In the genomic region with DNA sequence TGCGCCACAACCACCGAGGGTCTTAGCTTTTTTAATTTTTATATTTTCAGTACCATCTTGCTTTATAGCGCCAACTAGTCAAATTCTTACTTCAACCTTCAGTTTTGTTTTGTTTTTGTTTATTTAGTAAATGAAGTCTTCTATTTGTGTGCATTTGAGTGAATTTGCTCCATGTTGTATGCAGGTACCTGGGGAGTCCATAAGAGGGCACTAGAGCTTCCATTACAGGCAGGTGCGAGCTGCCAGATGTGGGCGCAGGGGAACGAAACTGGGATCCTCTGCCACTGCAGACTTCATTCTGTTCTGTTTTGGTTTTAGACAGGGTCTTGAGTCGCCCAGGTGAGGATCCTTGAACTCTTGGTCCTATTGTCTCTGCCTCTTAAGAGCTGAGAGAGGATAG, we compare ENCODE assay signal across 17 mouse cellular contexts. TPM values are rescaled to one million over a fixed set of nuclear protein-coding genes. Genes with fewer than 3 reads are reported as not detected.
DNase-seq lines count a peak whose midpoint lies in the region; ATAC-seq and TF ChIP-seq lines count a peak whose summit lies in the region.
"Had no signal": no experiment of that assay in that cellular context is flagged by ENCODE, and none has a peak within 500 bp of the region (broad histone marks: within the 10 kb centered on the region; RNA-seq: fewer than 3 reads in every experiment).

No protein-coding gene starts in this region.

- H3K9ac ChIP-seq in hindbrain, embryonic 11.5 days (ENCODE audit: low read depth, low read length): no peak overlapping the region
- no peak overlapping the region for H3K9ac ChIP-seq in hindbrain, embryonic 14.5 days
- no peak overlapping the region for H3K9ac ChIP-seq in stomach, postnatal 0 days (ENCODE audit: low read length)

- H3K9me3 ChIP-seq in hindbrain, embryonic 11.5 days (ENCODE audit: control insufficient read depth, low read length): no peaks in the 10 kb centered on the region
- no peaks in the 10 kb centered on the region for H3K9me3 ChIP-seq in hindbrain, embryonic 14.5 days (ENCODE audit: control insufficient read depth, low read length)
- H3K9me3 ChIP-seq in stomach, postnatal 0 days (ENCODE audit: control insufficient read depth, low read length): no peaks in the 10 kb centered on the region

- H3K27ac ChIP-seq in hindbrain, embryonic 11.5 days (ENCODE audit: low read depth, low read length): no peak overlapping the region
- no peak overlapping the region for H3K27ac ChIP-seq in hindbrain, embryonic 14.5 days
- H3K27ac ChIP-seq in thymus, adult 2 months (ENCODE audit: control insufficient read depth, insufficient read depth, low read length): no peak overlapping the region
- no peak overlapping the region for H3K27ac ChIP-seq in stomach, postnatal 0 days (replicated peaks)
- H3K27ac ChIP-seq: forebrain, embryonic 10.5 days; hindbrain, embryonic 10.5 days had no signal

- TF ChIP-seq POLR2A in thymus, adult 2 months (IDR thresholded peaks at IDR 0.05; ENCODE audit: control insufficient read depth, extremely low read depth, insufficient read depth, low read length, poor library complexity): no peak

- DNase-seq in hindbrain, embryonic 11.5 days (ENCODE audit: low spot score): peak; percentile 1
- DNase-seq in hindbrain, embryonic 14.5 days (ENCODE audit: low spot score): no peak
- DNase-seq in thymus, postnatal 0 days (ENCODE audit: low spot score): peak; percentile 20
- DNase-seq in thymus, adult 2 months: no peak
- peak; percentile 80 for DNase-seq in R1 (ENCODE audit: low read depth, low spot score)
- no peak for DNase-seq in stomach, postnatal 0 days (ENCODE audit: low spot score)
- DNase-seq in adrenal gland, postnatal 36 days: no peak
- DNase-seq: adrenal gland, postnatal 25 days; cerebellum, adult 2 months; kidney, adult 9 months; layer of hippocampus, adult 9-11 months; lung, adult 2 months had no signal

- H3K4me1 ChIP-seq in hindbrain, embryonic 11.5 days (replicated peaks; ENCODE audit: control insufficient read depth, insufficient read depth, low read length): no peaks in the 10 kb centered on the region; the same call in 1 of the 2 replicates
- H3K4me1 ChIP-seq in hindbrain, embryonic 14.5 days (replicated peaks; ENCODE audit: control insufficient read depth, insufficient read depth, low read length): peaks cover 9% of the 10 kb centered on the region
- H3K4me1 ChIP-seq in thymus, adult 2 months (replicated peaks; ENCODE audit: control insufficient read depth, insufficient read depth, low read length): no peaks in the 10 kb centered on the region
- 0 out of 2 replicates have a peak, but pooled peaks cover 2% of the 10 kb centered on the region for H3K4me1 ChIP-seq in stomach, postnatal 0 days (replicated peaks; ENCODE audit: control insufficient read depth, insufficient read depth)

- H3K36me3 ChIP-seq in hindbrain, embryonic 11.5 days (ENCODE audit: control insufficient read depth, insufficient read depth, low read length): no peaks in the 10 kb centered on the region
- H3K36me3 ChIP-seq in hindbrain, embryonic 14.5 days (replicated peaks; ENCODE audit: control insufficient read depth, insufficient read depth): peaks cover 9% of the 10 kb centered on the region; the same call in 1 of the 2 replicates
- H3K36me3 ChIP-seq in thymus, adult 2 months (ENCODE audit: control insufficient read depth, insufficient read depth, low read length): no peaks in the 10 kb centered on the region
- H3K36me3 ChIP-seq in stomach, postnatal 0 days (ENCODE audit: control insufficient read depth, insufficient read depth, low read length): no peaks in the 10 kb centered on the region

- no peak for TF ChIP-seq EP300 in stomach, postnatal 0 days (optimal IDR thresholded peaks at IDR 0.05)

- 89% methylated on average over 7 of the region's 7 CpGs for WGBS in hindbrain, embryonic 11.5 days
- WGBS in hindbrain, embryonic 14.5 days: 83% methylated on average over 7 of the region's 7 CpGs
- WGBS in thymus, adult 2 months: 98% methylated on average over 7 of the region's 7 CpGs
- WGBS in stomach, postnatal 0 days: 92% methylated on average over 7 of the region's 7 CpGs

- H3K27me3 ChIP-seq in hindbrain, embryonic 11.5 days (ENCODE audit: control insufficient read depth, insufficient read depth, low read length): no peaks in the 10 kb centered on the region
- H3K27me3 ChIP-seq in hindbrain, embryonic 14.5 days (ENCODE audit: control insufficient read depth, insufficient read depth, low read length): no peaks in the 10 kb centered on the region
- no peaks in the 10 kb centered on the region for H3K27me3 ChIP-seq in thymus, adult 2 months (ENCODE audit: control insufficient read depth, insufficient read depth, low read length)
- no peaks in the 10 kb centered on the region for H3K27me3 ChIP-seq in stomach, postnatal 0 days (ENCODE audit: control insufficient read depth, insufficient read depth, low read length)

- H3K4me2 ChIP-seq in hindbrain, embryonic 11.5 days (replicated peaks; ENCODE audit: low read depth, low read length): no peak overlapping the region
- H3K4me2 ChIP-seq in hindbrain, embryonic 14.5 days (replicated peaks): no peak overlapping the region
- H3K4me2 ChIP-seq in stomach, postnatal 0 days (replicated peaks; ENCODE audit: low read depth): no peak overlapping the region
- H3K4me2 ChIP-seq: heart, embryonic 11.5 days had no signal

- no peak for ATAC-seq in hindbrain, embryonic 11.5 days (ENCODE audit: low FRiP score)
- no peak for ATAC-seq in hindbrain, embryonic 14.5 days (ENCODE audit: low FRiP score)
- no peak for ATAC-seq in stomach, postnatal 0 days (ENCODE audit: low FRiP score, low TSS enrichment)
- ATAC-seq in granulocyte monocyte progenitor cell, adult 5-6 weeks (replicated peaks; ENCODE audit: poor library complexity, severe bottlenecking): no peak

- H3K4me3 ChIP-seq in hindbrain, embryonic 11.5 days (ENCODE audit: low read depth, low read length): no peak overlapping the region
- H3K4me3 ChIP-seq in hindbrain, embryonic 14.5 days (replicated peaks; ENCODE audit: low read length): no peak overlapping the region
- H3K4me3 ChIP-seq in thymus, adult 2 months (ENCODE audit: control insufficient read depth, insufficient read depth, low read length): no peak overlapping the region
- no peak overlapping the region for H3K4me3 ChIP-seq in stomach, postnatal 0 days (ENCODE audit: low read depth, low read length)
- H3K4me3 ChIP-seq: forebrain, embryonic 10.5 days; hindbrain, embryonic 10.5 days; myocyte had no signal

- TF ChIP-seq CTCF in thymus, adult 2 months (IDR thresholded peaks at IDR 0.05; ENCODE audit: borderline replicate concordance, control insufficient read depth, extremely low read depth, insufficient read depth, low read length, poor library complexity): no peak
- peak; percentile 38 for TF ChIP-seq CTCF in stomach, postnatal 0 days (IDR thresholded peaks at IDR 0.05; ENCODE audit: low read depth)

RNA-seq across cellular contexts. Expression of a gene that starts 1.9 kb away (rescaled TPM):
- 11.7 and 13.5 TPM in 2 replicates for polyA plus RNA-seq in hindbrain, embryonic 11.5 days (2014; fragmentation: Nextera tagmentation; extraction: Ambion mirVana)
- 21.7 and 23.6 TPM in 2 replicates for polyA plus RNA-seq in hindbrain, embryonic 14.5 days (2014; fragmentation: Nextera tagmentation; extraction: Ambion mirVana)
- 3.0 and 3.1 TPM in 2 replicates for polyA plus RNA-seq in thymus, postnatal 0 days (2015; fragmentation: Nextera tagmentation; extraction: Ambion mirVana)
- 1.3 and 1.5 TPM in 2 replicates for polyA plus RNA-seq in thymus, adult 2 months (2012; rRNA removed)
- 2.0 and 2.4 TPM in 2 replicates for polyA plus RNA-seq in stomach, postnatal 0 days (2015; fragmentation: Nextera tagmentation; extraction: Ambion mirVana)
- 8.2 and 8.4 TPM in 2 replicates for total RNA-seq in granulocyte monocyte progenitor cell, adult 5-6 weeks (2014; fragmentation: Nextera tagmentation)
- total RNA-seq in granulocyte monocyte progenitor cell, adult 5-6 weeks (2017): 2.8 and 4.3 TPM in 2 replicates
- 1 to 10 TPM; 5.0 to 6.3 TPM for total RNA-seq in adrenal gland, postnatal 36 days (2021)

RNA-seq across cellular contexts. Expression of a gene that starts 8.2 kb away (rescaled TPM):
- polyA plus RNA-seq in hindbrain, embryonic 11.5 days (2014; fragmentation: Nextera tagmentation; extraction: Ambion mirVana): 10.7 and 12.4 TPM in 2 replicates
- 12.6 and 16.1 TPM in 2 replicates for polyA plus RNA-seq in hindbrain, embryonic 14.5 days (2014; fragmentation: Nextera tagmentation; extraction: Ambion mirVana)
- 4.6 and 4.8 TPM in 2 replicates for polyA plus RNA-seq in thymus, postnatal 0 days (2015; fragmentation: Nextera tagmentation; extraction: Ambion mirVana)
- 0.89 and 1.0 TPM in 2 replicates for polyA plus RNA-seq in thymus, adult 2 months (2012; rRNA removed)
- 1.1 and 1.2 TPM in 2 replicates for polyA plus RNA-seq in stomach, postnatal 0 days (2015; fragmentation: Nextera tagmentation; extraction: Ambion mirVana)
- total RNA-seq in granulocyte monocyte progenitor cell, adult 5-6 weeks (2014; fragmentation: Nextera tagmentation): 5.3 and 6.6 TPM in 2 replicates
- total RNA-seq in granulocyte monocyte progenitor cell, adult 5-6 weeks (2017): 3.9 and 4.6 TPM in 2 replicates
- total RNA-seq in adrenal gland, postnatal 36 days (2021): 1 to 10 TPM; 1.3 to 1.4 TPM

RNA-seq across cellular contexts. Expression of a gene that starts 44.7 kb away (rescaled TPM):
- polyA plus RNA-seq in hindbrain, embryonic 11.5 days (2014; fragmentation: Nextera tagmentation; extraction: Ambion mirVana): 12.8 and 14.4 TPM in 2 replicates
- polyA plus RNA-seq in hindbrain, embryonic 14.5 days (2014; fragmentation: Nextera tagmentation; extraction: Ambion mirVana): 17.5 and 18.7 TPM in 2 replicates
- polyA plus RNA-seq in thymus, postnatal 0 days (2015; fragmentation: Nextera tagmentation; extraction: Ambion mirVana): 6.4 and 6.9 TPM in 2 replicates
- polyA plus RNA-seq in thymus, adult 2 months (2012; rRNA removed): 2.5 and 3.5 TPM in 2 replicates
- polyA plus RNA-seq in stomach, postnatal 0 days (2015; fragmentation: Nextera tagmentation; extraction: Ambion mirVana): 2.9 and 3.4 TPM in 2 replicates
- total RNA-seq in granulocyte monocyte progenitor cell, adult 5-6 weeks (2014; fragmentation: Nextera tagmentation): 6.1 and 8.0 TPM in 2 replicates
- 10.9 and 13.4 TPM in 2 replicates for total RNA-seq in granulocyte monocyte progenitor cell, adult 5-6 weeks (2017)
- 10 to 100 TPM in 1 of 2 experiments, 1 to 10 TPM in 1; 8.5 to 11.2 TPM for total RNA-seq in adrenal gland, postnatal 36 days (2021)

RNA-seq across cellular contexts. Expression of a gene that starts 45.7 kb away (rescaled TPM):
- 19.7 and 24.7 TPM in 2 replicates for polyA plus RNA-seq in hindbrain, embryonic 11.5 days (2014; fragmentation: Nextera tagmentation; extraction: Ambion mirVana)
- 29.4 and 31.5 TPM in 2 replicates for polyA plus RNA-seq in hindbrain, embryonic 14.5 days (2014; fragmentation: Nextera tagmentation; extraction: Ambion mirVana)
- 10.4 and 11.7 TPM in 2 replicates for polyA plus RNA-seq in thymus, postnatal 0 days (2015; fragmentation: Nextera tagmentation; extraction: Ambion mirVana)
- polyA plus RNA-seq in thymus, adult 2 months (2012; rRNA removed): 3.4 and 3.5 TPM in 2 replicates
- polyA plus RNA-seq in stomach, postnatal 0 days (2015; fragmentation: Nextera tagmentation; extraction: Ambion mirVana): 5.3 and 5.4 TPM in 2 replicates
- 8.0 and 8.5 TPM in 2 replicates for total RNA-seq in granulocyte monocyte progenitor cell, adult 5-6 weeks (2014; fragmentation: Nextera tagmentation)
- total RNA-seq in granulocyte monocyte progenitor cell, adult 5-6 weeks (2017): 10.5 and 18.4 TPM in 2 replicates
- total RNA-seq in adrenal gland, postnatal 36 days (2021): 10 to 100 TPM; 15.6 to 16.0 TPM

RNA-seq across cellular contexts. Expression of a gene that starts 46.4 kb away (rescaled TPM):
- polyA plus RNA-seq in hindbrain, embryonic 11.5 days (2014; fragmentation: Nextera tagmentation; extraction: Ambion mirVana): 8.2 and 8.8 TPM in 2 replicates
- 7.8 and 8.4 TPM in 2 replicates for polyA plus RNA-seq in hindbrain, embryonic 14.5 days (2014; fragmentation: Nextera tagmentation; extraction: Ambion mirVana)
- polyA plus RNA-seq in thymus, postnatal 0 days (2015; fragmentation: Nextera tagmentation; extraction: Ambion mirVana): 0.90 and 1.1 TPM in 2 replicates
- polyA plus RNA-seq in thymus, adult 2 months (2012; rRNA removed): 0.36 and 0.63 TPM in 2 replicates
- polyA plus RNA-seq in stomach, postnatal 0 days (2015; fragmentation: Nextera tagmentation; extraction: Ambion mirVana): 2.2 and 2.3 TPM in 2 replicates
- 3.7 TPM in 1 of 2 replicates, not detected in the other for total RNA-seq in granulocyte monocyte progenitor cell, adult 5-6 weeks (2014; fragmentation: Nextera tagmentation)
- total RNA-seq in granulocyte monocyte progenitor cell, adult 5-6 weeks (2017): 0.31 and 2.8 TPM in 2 replicates
- 1 to 10 TPM; 6.5 TPM for total RNA-seq in adrenal gland, postnatal 36 days (2021)

Comparison
In these comparisons a context has a peak if more than half of its experiments do, and no peak if none do; other contexts are left out.
1. DNase-seq: peak in hindbrain, embryonic 11.5 days (single experiment), thymus, postnatal 0 days (single experiment) and R1 (single experiment); none in hindbrain, embryonic 14.5 days (single experiment), thymus, adult 2 months (single experiment), stomach, postnatal 0 days (single experiment) and adrenal gland, postnatal 36 days (0 of 2).